In the genomic region with DNA sequence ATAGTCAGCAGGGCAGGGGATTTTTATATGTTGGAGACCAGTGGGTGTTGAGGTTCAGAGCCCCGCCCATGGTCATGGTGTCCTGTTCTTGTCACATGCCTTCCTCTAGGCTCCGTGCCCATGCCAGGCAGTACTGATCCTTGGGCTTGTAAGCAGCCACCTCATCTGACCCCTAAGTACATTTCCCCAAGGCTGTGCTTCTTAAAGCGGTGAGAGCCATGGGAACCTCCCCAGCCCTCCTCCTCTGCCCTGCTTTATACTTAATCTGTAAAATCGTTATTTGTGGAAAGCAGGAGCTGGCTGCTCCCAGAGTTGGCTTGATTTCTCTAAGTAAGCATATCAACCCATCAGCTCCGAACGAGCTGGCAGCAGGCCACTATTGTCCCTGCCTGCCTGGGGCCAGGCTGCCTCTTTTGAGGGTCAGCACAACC, we compare ENCODE assay signal across 9 mouse cellular contexts. TPM values are rescaled to one million over a fixed set of nuclear protein-coding genes. Genes with fewer than 3 reads are reported as not detected.
A peak's percentile ranks its signal among the peaks of the same experiment; 100 is the strongest.
DNase-seq lines count a peak whose midpoint lies in the region; ATAC-seq and TF ChIP-seq lines count a peak whose summit lies in the region.
"Had no signal": no experiment of that assay in that cellular context is flagged by ENCODE, and none has a peak within 500 bp of the region (broad histone marks: within the 10 kb centered on the region; RNA-seq: fewer than 3 reads in every experiment).

No protein-coding gene starts in this region.

- peaks cover 5% of the 10 kb centered on the region; the same call in 1 of the 2 replicates for H3K27me3 ChIP-seq in embryonic facial prominence, embryonic 14.5 days (replicated peaks; ENCODE audit: control insufficient read depth, insufficient read depth, low read length)
- no peaks in the 10 kb centered on the region for H3K27me3 ChIP-seq in embryonic facial prominence, embryonic 10.5 days (replicated peaks; ENCODE audit: low read depth, poor library complexity, severe bottlenecking)
- no peaks in the 10 kb centered on the region for H3K27me3 ChIP-seq in lung, postnatal 0 days (replicated peaks; ENCODE audit: insufficient read depth, low read length)
- no peaks in the 10 kb centered on the region for H3K27me3 ChIP-seq in forebrain, postnatal 0 days (ENCODE audit: insufficient read depth, low read length)
- no peaks in the 10 kb centered on the region for H3K27me3 ChIP-seq in midbrain, postnatal 0 days (ENCODE audit: insufficient read depth, low read length)

- ATAC-seq in embryonic facial prominence, embryonic 14.5 days (ENCODE audit: low read depth): peak; percentile 24; the same call in 1 of the 2 replicates
- no peak for ATAC-seq in lung, postnatal 0 days
- ATAC-seq in forebrain, postnatal 0 days: peak; percentile 5; the same call in 1 of the 2 replicates
- no peak for ATAC-seq in midbrain, postnatal 0 days (ENCODE audit: low FRiP score)

- H3K4me1 ChIP-seq in embryonic facial prominence, embryonic 14.5 days (ENCODE audit: control insufficient read depth, insufficient read depth, low read length): no peaks in the 10 kb centered on the region
- H3K4me1 ChIP-seq in embryonic facial prominence, embryonic 10.5 days: peaks cover 6% of the 10 kb centered on the region; the same call in 1 of the 2 replicates
- H3K4me1 ChIP-seq in lung, postnatal 0 days (ENCODE audit: insufficient read depth, low read depth, low read length): no peaks in the 10 kb centered on the region
- peaks cover 10% of the 10 kb centered on the region for H3K4me1 ChIP-seq in forebrain, postnatal 0 days (ENCODE audit: insufficient read depth)
- peaks cover 9% of the 10 kb centered on the region; the same call in 1 of the 2 replicates for H3K4me1 ChIP-seq in midbrain, postnatal 0 days (ENCODE audit: insufficient read depth, low read length)
- H3K4me1 ChIP-seq: megakaryocyte, embryonic 14.5 days had no signal

- H3K4me3 ChIP-seq in embryonic facial prominence, embryonic 14.5 days (ENCODE audit: low read depth, low read length): no peak overlapping the region
- H3K4me3 ChIP-seq in embryonic facial prominence, embryonic 10.5 days: no peak overlapping the region
- H3K4me3 ChIP-seq in lung, postnatal 0 days (ENCODE audit: low read depth, low read length): no peak overlapping the region
- no peak overlapping the region for H3K4me3 ChIP-seq in forebrain, postnatal 0 days (ENCODE audit: low read depth, low read length)
- no peak overlapping the region for H3K4me3 ChIP-seq in midbrain, postnatal 0 days (ENCODE audit: low read depth, low read length)
- H3K4me3 ChIP-seq: megakaryocyte, embryonic 14.5 days had no signal

- WGBS in embryonic facial prominence, embryonic 14.5 days: 45% methylated on average over 6 of the region's 6 CpGs
- WGBS in embryonic facial prominence, embryonic 10.5 days: 67% methylated on average over 6 of the region's 6 CpGs
- 35% methylated on average over 6 of the region's 6 CpGs for WGBS in lung, postnatal 0 days
- 39% methylated on average over 6 of the region's 6 CpGs for WGBS in forebrain, postnatal 0 days
- WGBS in midbrain, postnatal 0 days: 42% methylated on average over 6 of the region's 6 CpGs

- H3K36me3 ChIP-seq in embryonic facial prominence, embryonic 14.5 days (ENCODE audit: control insufficient read depth, insufficient read depth, low read length): no peaks in the 10 kb centered on the region
- no peaks in the 10 kb centered on the region for H3K36me3 ChIP-seq in embryonic facial prominence, embryonic 10.5 days (replicated peaks)
- no peaks in the 10 kb centered on the region for H3K36me3 ChIP-seq in lung, postnatal 0 days (ENCODE audit: insufficient read depth, low read length)
- H3K36me3 ChIP-seq in forebrain, postnatal 0 days (ENCODE audit: insufficient read depth): no peaks in the 10 kb centered on the region
- no peaks in the 10 kb centered on the region for H3K36me3 ChIP-seq in midbrain, postnatal 0 days (ENCODE audit: insufficient read depth, low read length)

- TF ChIP-seq EP300 in lung, postnatal 0 days (IDR thresholded peaks at IDR 0.05): no peak

- no peaks in the 10 kb centered on the region for H3K9me3 ChIP-seq in embryonic facial prominence, embryonic 14.5 days (ENCODE audit: control insufficient read depth, low read length)
- H3K9me3 ChIP-seq in embryonic facial prominence, embryonic 10.5 days: no peaks in the 10 kb centered on the region
- no peaks in the 10 kb centered on the region for H3K9me3 ChIP-seq in lung, postnatal 0 days (ENCODE audit: low read length)
- H3K9me3 ChIP-seq in forebrain, postnatal 0 days (ENCODE audit: low read length): no peaks in the 10 kb centered on the region
- H3K9me3 ChIP-seq in midbrain, postnatal 0 days (ENCODE audit: low read length): no peaks in the 10 kb centered on the region
- H3K9me3 ChIP-seq: megakaryocyte, embryonic 14.5 days had no signal

- H3K27ac ChIP-seq in embryonic facial prominence, embryonic 14.5 days (replicated peaks; ENCODE audit: low read depth, low read length): no peak overlapping the region
- no peak overlapping the region for H3K27ac ChIP-seq in embryonic facial prominence, embryonic 10.5 days (replicated peaks)
- no peak overlapping the region for H3K27ac ChIP-seq in lung, postnatal 0 days (ENCODE audit: low read length)
- H3K27ac ChIP-seq in forebrain, postnatal 0 days (ENCODE audit: low read depth, low read length): peak overlapping the region; percentile 57; the same call in 1 of the 2 replicates
- H3K27ac ChIP-seq in midbrain, postnatal 0 days (ENCODE audit: low read depth, low read length): 0 out of 2 replicates have a peak overlapping the region, but pooled peaks have one; percentile 9

- H3K9ac ChIP-seq in embryonic facial prominence, embryonic 14.5 days (ENCODE audit: low read depth, low read length): no peak overlapping the region
- H3K9ac ChIP-seq in lung, postnatal 0 days (replicated peaks; ENCODE audit: low read depth): no peak overlapping the region
- no peak overlapping the region for H3K9ac ChIP-seq in forebrain, postnatal 0 days
- no peak overlapping the region for H3K9ac ChIP-seq in midbrain, postnatal 0 days (replicated peaks; ENCODE audit: low read length, poor library complexity, severe bottlenecking)

- peak; percentile 37 for DNase-seq in embryonic facial prominence, embryonic 14.5 days (ENCODE audit: low spot score)
- no peak for DNase-seq in embryonic facial prominence, embryonic 10.5 days (ENCODE audit: low spot score)
- DNase-seq in lung, adult 18-20 months: peak; percentile 23 to 35
- DNase-seq in lung, postnatal 0 days (ENCODE audit: low spot score): no peak
- DNase-seq in forebrain, postnatal 0 days: peak; percentile 56
- DNase-seq in midbrain, postnatal 0 days (ENCODE audit: low spot score): peak; percentile 74
- DNase-seq in gastrocnemius, adult 8-10 months (ENCODE audit: low spot score in 2 of 2): no peak
- no peak for DNase-seq in layer of hippocampus, postnatal 10 days (ENCODE audit: low spot score in 2 of 2)

- no peak overlapping the region for H3K4me2 ChIP-seq in embryonic facial prominence, embryonic 14.5 days (ENCODE audit: low read depth, low read length)
- no peak overlapping the region for H3K4me2 ChIP-seq in lung, postnatal 0 days (replicated peaks; ENCODE audit: low read depth, low read length)
- H3K4me2 ChIP-seq in forebrain, postnatal 0 days (ENCODE audit: low read depth): no peak overlapping the region
- H3K4me2 ChIP-seq in midbrain, postnatal 0 days (ENCODE audit: low read depth, low read length, poor library complexity, severe bottlenecking): no peak overlapping the region

- TF ChIP-seq CTCF in lung, postnatal 0 days (IDR thresholded peaks at IDR 0.05): no peak
- no peak for TF ChIP-seq CTCF in forebrain, postnatal 0 days (IDR thresholded peaks at IDR 0.05; ENCODE audit: low read depth)
- TF ChIP-seq CTCF in midbrain, postnatal 0 days (IDR thresholded peaks at IDR 0.05): no peak

RNA-seq across cellular contexts. Expression of gene Ppp2r2c, which starts 31.9 kb away (rescaled TPM):
- polyA plus RNA-seq in embryonic facial prominence, embryonic 14.5 days (2014; fragmentation: Nextera tagmentation; extraction: Ambion mirVana): 2.9 and 3.1 TPM in 2 replicates
- polyA plus RNA-seq in embryonic facial prominence, embryonic 10.5 days (2016; fragmentation: Nextera tagmentation; extraction: Ambion mirVana): 0.73 and 1.2 TPM in 2 replicates
- polyA plus RNA-seq in lung, postnatal 0 days (2015; fragmentation: Nextera tagmentation; extraction: Ambion mirVana): 0.04 TPM in 1 of 2 replicates, not detected in the other
- 171 and 177 TPM in 2 replicates for total RNA-seq in forebrain, postnatal 0 days (2014; rRNA removed)
- polyA plus RNA-seq in forebrain, postnatal 0 days (2015; fragmentation: Nextera tagmentation; extraction: Ambion mirVana): 75.5 and 96.1 TPM in 2 replicates
- 205 and 231 TPM in 2 replicates for total RNA-seq in midbrain, postnatal 0 days (2014; rRNA removed)
- 89.0 and 91.8 TPM in 2 replicates for polyA plus RNA-seq in midbrain, postnatal 0 days (2015; fragmentation: Nextera tagmentation; extraction: Ambion mirVana)
- total RNA-seq in gastrocnemius, adult 8-10 months (2022): 1 to 10 TPM in 1 of 4 experiments, under 1 TPM in 3; 0.27 to 1.1 (median 0.37) TPM
- 100 to 1,000 TPM; 298 to 304 TPM for total RNA-seq in layer of hippocampus, postnatal 10 days (2021)

Comparison
In these comparisons a context has a peak if more than half of its experiments do, and no peak if none do; other contexts are left out.
1. DNase-seq: peak in embryonic facial prominence, embryonic 14.5 days (single experiment), lung, adult 18-20 months (2 of 2), forebrain, postnatal 0 days (single experiment) and midbrain, postnatal 0 days (single experiment); none in embryonic facial prominence, embryonic 10.5 days (single experiment), lung, postnatal 0 days (single experiment), gastrocnemius, adult 8-10 months (0 of 2) and layer of hippocampus, postnatal 10 days (0 of 2).
2. ATAC-seq: peak in embryonic facial prominence, embryonic 14.5 days (single experiment) and forebrain, postnatal 0 days (single experiment); none in lung, postnatal 0 days (single experiment) and midbrain, postnatal 0 days (single experiment).
3. H3K27ac ChIP-seq: peak in forebrain, postnatal 0 days (single experiment) and midbrain, postnatal 0 days (single experiment); none in embryonic facial prominence, embryonic 14.5 days (single experiment), embryonic facial prominence, embryonic 10.5 days (single experiment) and lung, postnatal 0 days (single experiment).
4. RNA of gene Ppp2r2c, which starts 31.9 kb away (polyA plus RNA-seq): 75.5 to 96.1 TPM in forebrain, postnatal 0 days and 89.0 to 91.8 TPM in midbrain, postnatal 0 days; 2.9 to 3.1 TPM in embryonic facial prominence, embryonic 14.5 days, 0.73 to 1.2 TPM in embryonic facial prominence, embryonic 10.5 days and 0.04 TPM in lung, postnatal 0 days; every median in the first group is over 10 times any median in the second.